15 mouse cellular contexts compared by ENCODE assay signal in the genomic region with DNA sequence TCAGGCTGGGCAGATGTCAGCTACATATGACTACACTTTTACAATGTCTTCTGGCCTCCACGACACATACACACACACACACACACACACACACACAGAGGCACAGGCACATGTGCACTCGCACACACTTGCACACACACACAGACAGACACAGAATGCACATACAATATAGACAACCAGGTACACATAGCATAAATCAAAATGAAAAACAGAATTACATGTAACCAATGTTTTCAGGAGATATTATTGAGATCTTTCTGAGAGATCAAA.
"Had no signal": no experiment of that assay in that cellular context is flagged by ENCODE, and none has a peak within 500 bp of the region (broad histone marks: within the 10 kb centered on the region; RNA-seq: fewer than 3 reads in every experiment).

No protein-coding gene starts in this region.

- H3K9me3 ChIP-seq: limb, embryonic 12.5 days; liver, embryonic 13.5 days; lung, embryonic 15.5 days; megakaryocyte, embryonic 14.5 days had no signal

- H3K4me3 ChIP-seq: left cerebral cortex, adult 2 months; limb, embryonic 12.5 days; liver, embryonic 13.5 days; lung, embryonic 15.5 days; megakaryocyte, embryonic 14.5 days had no signal

- H3K4me1 ChIP-seq: limb, embryonic 12.5 days; liver, embryonic 13.5 days; lung, embryonic 15.5 days; megakaryocyte, embryonic 14.5 days had no signal

- H3K27ac ChIP-seq: left cerebral cortex, adult 2 months; limb, embryonic 12.5 days; liver, embryonic 13.5 days; lung, embryonic 15.5 days; macrophage had no signal

- H3K27me3 ChIP-seq: limb, embryonic 12.5 days; liver, embryonic 13.5 days; lung, embryonic 15.5 days; megakaryocyte, embryonic 14.5 days had no signal

- H3K4me2 ChIP-seq: limb, embryonic 12.5 days; liver, embryonic 13.5 days; lung, embryonic 15.5 days had no signal

- H3K9ac ChIP-seq: limb, embryonic 12.5 days; liver, embryonic 13.5 days; liver, postnatal 0 days; lung, embryonic 15.5 days had no signal

- DNase-seq: kidney, adult 8-10 months; kidney, postnatal 25 days; liver; liver, embryonic 13.5 days; liver, postnatal 0 days; lung, postnatal 14 days; right cerebral cortex, postnatal 4 days; spleen, adult 18-20 months; thymus, adult 18-20 months; thymus, postnatal 14 days had no signal

- ATAC-seq: liver, postnatal 0 days had no signal

- H3K36me3 ChIP-seq: limb, embryonic 12.5 days; liver, embryonic 13.5 days; lung, embryonic 15.5 days had no signal
